Mouse (Mus musculus): Measurements from ENCODE around the gene Mthfd1l.

DNA sequence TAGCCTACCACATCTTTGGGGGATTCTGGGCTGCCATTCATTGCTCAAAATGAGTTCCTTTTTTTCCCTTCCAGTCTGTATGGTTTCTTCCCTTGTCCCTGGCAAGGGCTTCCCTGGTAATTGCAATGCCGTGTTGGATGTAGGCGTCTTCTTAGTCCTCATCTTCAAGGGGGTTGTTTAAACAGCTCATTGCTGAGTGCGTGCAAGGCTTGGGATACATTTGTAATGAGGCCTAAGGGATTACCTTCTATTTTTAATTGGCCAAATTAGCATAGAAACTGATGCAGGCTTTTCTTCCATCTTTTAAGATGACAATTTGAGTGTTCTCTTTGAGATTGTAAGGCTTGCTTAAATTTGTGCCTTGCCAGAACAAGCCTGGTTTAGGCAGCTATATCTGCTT lies 114.6 kb downstream of the Mthfd1l start:
- TF ChIP-seq POLR2A (IDR thresholded peaks at IDR 0.05; ENCODE audit: borderline replicate concordance, low read depth, low read length) (no peak), CTCF (IDR thresholded peaks at IDR 0.05; ENCODE audit: low read depth, low read length) (no peak)

Measured in bone marrow macrophage, adult 2 months (primary cell).